Mouse (Mus musculus) kidney, adult 2 months (tissue): ENCODE data around the gene Dscam.

ENCODE experiments used
- CTCF ChIP-seq: fragments of 200-500 bp; conservative IDR thresholded peaks from 2 replicates; pipeline ENCODE4 v1.5.1; 2011; ENCODE audit warnings: low read depth, mild to moderate bottlenecking, control low read depth, low read length, moderate library complexity, mixed read lengths; ENCODE audit not compliant: insufficient read depth, insufficient read length
- POLR2A ChIP-seq: fragments of 200-500 bp; IDR thresholded peaks from one replicate; pipeline ENCODE4 v1.6.1; 2011; ENCODE audit warnings: low read depth, low read length, control low read depth

GRCm38 (mm10) chr16:97144544-97145194 lies 25.9 kb downstream of the Dscam start:
- TF ChIP-seq POLR2A (no peak), CTCF (no peak)
